Mouse (Mus musculus) liver, postnatal 0 days (tissue): ENCODE measurements around the gene Crim1. TPM values are rescaled to one million over a fixed set of nuclear protein-coding genes. Genes with fewer than 3 reads are reported as not detected.

ENCODE experiments used
- ATAC-seq: fragments of 200-750 bp; cut with Nextera tagmentation; 2 replicates; pipeline ENCODE4 v1.8.0; 2017; ENCODE audit warnings: mild to moderate bottlenecking, moderate library complexity
- DNase-seq: peaks from one replicate; pipeline ENCODE4 v3.0.0-alpha.2; 2016
- H3K27ac ChIP-seq: fragments of 300-500 bp; sonication (generic); 2 replicates; pipeline ENCODE4 v1.5.1; 2014; ENCODE audit warnings: antibody characterized with exemption, moderate library complexity, mild to moderate bottlenecking, low read depth
- H3K27me3 ChIP-seq: fragments of 300-500 bp; sonication (generic); 2 replicates; pipeline ENCODE4 v1.6.1; 2014; ENCODE audit warnings: low read length, control low read depth, mixed read lengths; ENCODE audit not compliant: insufficient read depth
- H3K36me3 ChIP-seq: fragments of 300-500 bp; sonication (generic); replicated peaks from 2 replicates; pipeline ENCODE4 v1.6.1; 2014; ENCODE audit warnings: mild to moderate bottlenecking, control low read depth, low read length, moderate library complexity, mixed read lengths; ENCODE audit not compliant: insufficient read depth
- H3K4me1 ChIP-seq: fragments of 300-500 bp; sonication (generic); 2 replicates; pipeline ENCODE4 v1.6.1; 2014; ENCODE audit warnings: antibody characterized with exemption, mild to moderate bottlenecking, control low read depth; ENCODE audit not compliant: insufficient read depth
- H3K4me2 ChIP-seq: fragments of 300-500 bp; sonication (generic); 2 replicates; pipeline ENCODE4 v1.6.1; 2014; ENCODE audit warnings: low read depth, mild to moderate bottlenecking, low read length, moderate library complexity, mixed read lengths
- H3K4me3 ChIP-seq: fragments of 300-500 bp; sonication (generic); 2 replicates; pipeline ENCODE4 v1.5.1; 2014; ENCODE audit warnings: low read depth, low read length
- H3K9ac ChIP-seq: fragments of 300-500 bp; sonication (generic); replicated peaks from 2 replicates; pipeline ENCODE4 v1.6.1; 2014; ENCODE audit warnings: mild to moderate bottlenecking, moderate library complexity
- H3K9me3 ChIP-seq: fragments of 300-500 bp; sonication (generic); 2 replicates; pipeline ENCODE4 v1.6.1; 2016; ENCODE audit warnings: mild to moderate bottlenecking, control low read depth, low read length, mixed read lengths
- CTCF ChIP-seq: sonication (generic); IDR thresholded peaks from 2 replicates; pipeline ENCODE4 v1.5.1; 2016; ENCODE audit warnings: antibody characterized with exemption, low read depth
- EP300 ChIP-seq: IDR thresholded peaks from 2 replicates; pipeline ENCODE4 v1.6.1; 2016; ENCODE audit warnings: antibody characterized with exemption, low read depth, mild to moderate bottlenecking
- WGBS: fragments of 180-500 bp; shearing (Covaris S2); extraction: QIAGEN DNeasy Blood & Tissue Kit; methylation state at CpG from one replicate; pipeline ENCODE4 v1.1.7; 2014; ENCODE audit not compliant: insufficient replicate concordance; 5-methylcytosine and 5-hydroxymethylcytosine counted together
- polyA plus RNA-seq: library from polyadenylated mRNA; unstranded; fragments of >200 nt; fragmentation: Nextera tagmentation; extraction: Ambion mirVana; gene quantifications from 2 replicates; pipeline ENCODE4 v1.2.1, GENCODE M21; 2015

The Crim1 gene
- polyA plus RNA-seq, 1 experiment from 2014 or later = 0.86 TPM

GRCm38 (mm10) chr17:78364555-78365302 lies 164.7 kb downstream of the Crim1 start:
- no peaks in the 10 kb centered on the region for H3K9me3 ChIP-seq
- H3K4me2 ChIP-seq = no peak overlapping the region
- H3K4me1 ChIP-seq = peaks cover 5% of the 10 kb centered on the region; the same call in 1 of the 2 replicates
- H3K4me3 ChIP-seq = no peak overlapping the region
- TF ChIP-seq EP300 (no peak), CTCF (peak; percentile 7; the same call in 1 of the 2 replicates)
- no peak overlapping the region for H3K9ac ChIP-seq
- H3K36me3 ChIP-seq = no peaks in the 10 kb centered on the region; the same call in none of the 2 replicates
- no peak for DNase-seq
- no peaks in the 10 kb centered on the region for H3K27me3 ChIP-seq
- WGBS = 78% methylated on average over 23 of the region's 23 CpGs
- no peak overlapping the region for H3K27ac ChIP-seq
- no peak for ATAC-seq

- TF ChIP-seq EP300 = no peak
- no peak for TF ChIP-seq CTCF
- Histone ChIP-seq H3K4me2 (no peak overlapping the region), H3K27me3 (no peaks in the 10 kb centered on the region), H3K9me3 (no peaks in the 10 kb centered on the region), H3K36me3 (no peaks in the 10 kb centered on the region; the same call in none of the 2 replicates), H3K4me3 (no peak overlapping the region), H3K4me1 (peaks cover 5% of the 10 kb centered on the region; the same call in 1 of the 2 replicates), H3K27ac (no peak overlapping the region), H3K9ac (no peak overlapping the region)
- ATAC-seq (no peak), DNase-seq (no peak)
- WGBS = 47% methylated on average over 7 of the region's 7 CpGs
Measured at GRCm38 (mm10) chr17:78366070-78366469, 166.0 kb downstream of the Crim1 start.

- Histone ChIP-seq H3K4me2 (no peak overlapping the region), H3K4me3 (no peak overlapping the region), H3K36me3 (no peaks in the 10 kb centered on the region; the same call in none of the 2 replicates), H3K9ac (no peak overlapping the region), H3K4me1 (0 out of 2 replicates have a peak, but pooled peaks cover 2% of the 10 kb centered on the region), H3K27me3 (no peaks in the 10 kb centered on the region), H3K9me3 (no peaks in the 10 kb centered on the region), H3K27ac (no peak overlapping the region)
- WGBS = 87% methylated on average over 8 of the region's 8 CpGs
- DNase-seq (no peak), ATAC-seq (no peak)
- TF ChIP-seq CTCF (no peak), EP300 (no peak)
Measured at GRCm38 (mm10) chr17:78368481-78368880, 168.4 kb downstream of the Crim1 start.

- Histone ChIP-seq H3K9ac (no peak overlapping the region), H3K4me1 (no peaks in the 10 kb centered on the region), H3K9me3 (no peaks in the 10 kb centered on the region), H3K4me3 (no peak overlapping the region), H3K36me3 (no peaks in the 10 kb centered on the region; the same call in none of the 2 replicates), H3K27ac (no peak overlapping the region), H3K4me2 (no peak overlapping the region), H3K27me3 (no peaks in the 10 kb centered on the region)
- no peak for ATAC-seq
- 87% methylated on average over 1 of the region's 1 CpGs for WGBS
- DNase-seq = no peak
- no peak for TF ChIP-seq EP300
- TF ChIP-seq CTCF = peak; percentile 56
Measured at GRCm38 (mm10) chr17:78370445-78370844, 170.4 kb downstream of the Crim1 start.

GRCm38 (mm10) chr17:78373174-78373573 lies 173.1 kb downstream of the Crim1 start:
- no peak overlapping the region for H3K4me3 ChIP-seq
- TF ChIP-seq CTCF (no peak), EP300 (no peak)
- no peak overlapping the region for H3K4me2 ChIP-seq
- H3K4me1 ChIP-seq = no peaks in the 10 kb centered on the region
- no peak overlapping the region for H3K27ac ChIP-seq
- H3K27me3 ChIP-seq = no peaks in the 10 kb centered on the region
- no peak for DNase-seq
- H3K9ac ChIP-seq = no peak overlapping the region
- WGBS = 79% methylated on average over 6 of the region's 6 CpGs
- peaks cover 7% of the 10 kb centered on the region for H3K36me3 ChIP-seq
- no peaks in the 10 kb centered on the region for H3K9me3 ChIP-seq
- no peak for ATAC-seq

GRCm38 (mm10) chr17:78373849-78374248 lies 173.8 kb downstream of the Crim1 start:
- Histone ChIP-seq H3K9me3 (no peaks in the 10 kb centered on the region), H3K36me3 (peaks cover 10% of the 10 kb centered on the region), H3K9ac (no peak overlapping the region), H3K4me1 (0 out of 2 replicates have a peak, but pooled peaks cover 2% of the 10 kb centered on the region), H3K4me3 (no peak overlapping the region), H3K27me3 (no peaks in the 10 kb centered on the region), H3K27ac (no peak overlapping the region), H3K4me2 (no peak overlapping the region)
- ATAC-seq = no peak
- TF ChIP-seq CTCF (no peak), EP300 (no peak)
- no peak for DNase-seq
- 77% methylated on average over 8 of the region's 8 CpGs for WGBS
